Mouse (Mus musculus): ENCODE measurements around the gene 4933407L21Rik. TPM values are rescaled to one million over a fixed set of nuclear protein-coding genes. Genes with fewer than 3 reads are reported as not detected.
"Not testable (repeated sequence)": the region's sequence is repeated elsewhere in the genome, so short reads cannot be mapped to it uniquely, and the experiment has no call there.

4933407L21Rik gene
- polyA plus RNA-seq, 1 experiment from 2014 or later, result 0.25 TPM

GRCm38 (mm10) chr1:85969081-85969480 is 40.8 kb downstream of the 4933407L21Rik start:
- Histone ChIP-seq H3K4me3 (ENCODE audit: low read length) (no peak overlapping the region), H3K36me3 (ENCODE audit: control insufficient read depth, insufficient read depth, low read length) (no peaks in the 10 kb centered on the region), H3K9ac (ENCODE audit: low read length) (no peak overlapping the region), H3K4me1 (replicated peaks; ENCODE audit: control insufficient read depth, insufficient read depth, low read length) (no peaks in the 10 kb centered on the region), H3K9me3 (ENCODE audit: control insufficient read depth, low read length) (no peaks in the 10 kb centered on the region), H3K4me2 (ENCODE audit: low read depth, low read length) (no peak overlapping the region), H3K27me3 (ENCODE audit: control insufficient read depth, insufficient read depth, low read depth, low read length) (no peaks in the 10 kb centered on the region), H3K27ac (ENCODE audit: low read length) (no peak overlapping the region)
- WGBS, result 59% methylated on average over 1 of the region's 1 CpGs
- no peak for ATAC-seq (ENCODE audit: low read depth)

- 56% methylated on average over 1 of the region's 1 CpGs for WGBS
- Histone ChIP-seq H3K9ac (ENCODE audit: low read length) (no peak overlapping the region), H3K4me1 (replicated peaks; ENCODE audit: control insufficient read depth, insufficient read depth, low read length) (no peaks in the 10 kb centered on the region), H3K27ac (ENCODE audit: low read length) (no peak overlapping the region), H3K9me3 (ENCODE audit: control insufficient read depth, low read length) (no peaks in the 10 kb centered on the region), H3K27me3 (ENCODE audit: control insufficient read depth, insufficient read depth, low read depth, low read length) (no peaks in the 10 kb centered on the region), H3K4me3 (ENCODE audit: low read length) (no peak overlapping the region), H3K4me2 (ENCODE audit: low read depth, low read length) (no peak overlapping the region), H3K36me3 (ENCODE audit: control insufficient read depth, insufficient read depth, low read length) (no peaks in the 10 kb centered on the region)
- 0 out of 2 replicates have a peak, but pooled peaks have one; percentile 26 for ATAC-seq (ENCODE audit: low read depth)
Observed at GRCm38 (mm10) chr1:85969519-85969918, 41.2 kb downstream of the 4933407L21Rik start.

DNA sequence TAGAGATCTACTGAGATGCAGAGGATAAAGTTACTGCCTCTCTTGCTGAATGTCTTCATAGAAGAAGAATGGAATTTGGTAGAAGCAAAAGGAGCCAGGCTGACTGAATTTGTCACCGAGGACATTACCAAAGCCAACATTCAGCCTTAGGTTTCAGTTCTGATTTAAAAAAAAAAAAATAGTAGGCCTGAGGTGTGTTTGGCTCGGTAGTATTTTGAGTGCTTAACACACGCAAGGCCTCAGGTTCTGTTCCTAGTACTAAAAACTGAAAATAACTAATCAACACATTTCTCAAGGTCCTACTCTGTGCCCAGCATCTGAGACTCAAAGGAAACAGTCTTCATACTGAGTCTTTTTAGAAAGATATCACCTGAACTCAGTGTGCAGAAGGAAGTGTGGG is 42.8 kb downstream of the 4933407L21Rik start:
- Histone ChIP-seq H3K4me3 (ENCODE audit: low read length) (no peak overlapping the region), H3K4me1 (replicated peaks; ENCODE audit: control insufficient read depth, insufficient read depth, low read length) (no peaks in the 10 kb centered on the region), H3K27ac (ENCODE audit: low read length) (no peak overlapping the region), H3K4me2 (ENCODE audit: low read depth, low read length) (no peak overlapping the region), H3K36me3 (ENCODE audit: control insufficient read depth, insufficient read depth, low read length) (no peaks in the 10 kb centered on the region), H3K27me3 (ENCODE audit: control insufficient read depth, insufficient read depth, low read depth, low read length) (no peaks in the 10 kb centered on the region), H3K9ac (ENCODE audit: low read length) (no peak overlapping the region), H3K9me3 (ENCODE audit: control insufficient read depth, low read length) (no peaks in the 10 kb centered on the region)
- no peak for ATAC-seq (ENCODE audit: low read depth)
- WGBS, result 84% methylated on average over 3 of the region's 3 CpGs

DNA sequence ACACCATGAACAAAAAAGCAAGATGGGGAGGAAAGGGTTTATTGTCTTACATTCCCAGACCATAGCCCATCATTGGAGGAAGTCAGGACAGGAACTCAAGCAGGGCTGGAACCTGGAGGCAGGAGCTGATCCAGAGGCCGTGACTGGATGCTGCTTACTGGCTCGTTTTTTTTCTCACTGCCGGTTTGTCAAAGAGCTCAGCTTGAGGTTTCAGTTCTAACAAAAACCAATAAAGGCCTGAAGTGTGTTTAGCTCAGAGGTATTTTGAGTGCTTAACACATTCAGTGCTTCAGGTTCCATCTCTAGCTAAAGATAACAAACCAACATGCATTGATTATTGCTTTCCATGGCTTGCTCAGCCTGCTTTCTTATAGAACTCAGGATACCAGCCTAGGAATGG is 44.1 kb downstream of the 4933407L21Rik start:
- H3K9ac ChIP-seq (ENCODE audit: low read length), result no peak overlapping the region
- H3K4me2 ChIP-seq (ENCODE audit: low read depth, low read length), result no peak overlapping the region
- H3K27me3 ChIP-seq (ENCODE audit: control insufficient read depth, insufficient read depth, low read depth, low read length), result no peaks in the 10 kb centered on the region
- no peaks in the 10 kb centered on the region for H3K9me3 ChIP-seq (ENCODE audit: control insufficient read depth, low read length)
- H3K4me3 ChIP-seq (ENCODE audit: low read length), result no peak overlapping the region
- no peaks in the 10 kb centered on the region for H3K36me3 ChIP-seq (ENCODE audit: control insufficient read depth, insufficient read depth, low read length)
- H3K27ac ChIP-seq (ENCODE audit: low read length), result no peak overlapping the region
- no peaks in the 10 kb centered on the region for H3K4me1 ChIP-seq (replicated peaks; ENCODE audit: control insufficient read depth, insufficient read depth, low read length)
- 56% methylated on average over 3 of the region's 3 CpGs for WGBS
- ATAC-seq (ENCODE audit: low read depth), result no peak

GRCm38 (mm10) chr1:85973468-85973877 is 45.2 kb downstream of the 4933407L21Rik start:
- H3K9me3 ChIP-seq (ENCODE audit: control insufficient read depth, low read length), result no peaks in the 10 kb centered on the region
- H3K4me3 ChIP-seq (ENCODE audit: low read length), result no peak overlapping the region
- no peak overlapping the region for H3K9ac ChIP-seq (ENCODE audit: low read length)
- WGBS, result 72% methylated on average over 2 of the region's 2 CpGs
- H3K27ac ChIP-seq (ENCODE audit: low read length), result no peak overlapping the region
- no peaks in the 10 kb centered on the region for H3K4me1 ChIP-seq (replicated peaks; ENCODE audit: control insufficient read depth, insufficient read depth, low read length)
- H3K4me2 ChIP-seq (ENCODE audit: low read depth, low read length), result no peak overlapping the region
- no peaks in the 10 kb centered on the region for H3K27me3 ChIP-seq (ENCODE audit: control insufficient read depth, insufficient read depth, low read depth, low read length)
- ATAC-seq (ENCODE audit: low read depth), result no peak
- H3K36me3 ChIP-seq (ENCODE audit: control insufficient read depth, insufficient read depth, low read length), result no peaks in the 10 kb centered on the region

GRCm38 (mm10) chr1:85977709-85978108 is 49.4 kb downstream of the 4933407L21Rik start:
- Histone ChIP-seq H3K9ac (ENCODE audit: low read length) (no peak overlapping the region), H3K27me3 (ENCODE audit: control insufficient read depth, insufficient read depth, low read depth, low read length) (no peaks in the 10 kb centered on the region), H3K36me3 (ENCODE audit: control insufficient read depth, insufficient read depth, low read length) (no peaks in the 10 kb centered on the region), H3K9me3 (ENCODE audit: control insufficient read depth, low read length) (no peaks in the 10 kb centered on the region), H3K27ac (ENCODE audit: low read length) (no peak overlapping the region), H3K4me2 (ENCODE audit: low read depth, low read length) (no peak overlapping the region), H3K4me3 (ENCODE audit: low read length) (no peak overlapping the region), H3K4me1 (replicated peaks; ENCODE audit: control insufficient read depth, insufficient read depth, low read length) (no peaks in the 10 kb centered on the region)
- ATAC-seq (ENCODE audit: low read depth), result no peak
- 50% methylated on average over 3 of the region's 3 CpGs for WGBS

DNA sequence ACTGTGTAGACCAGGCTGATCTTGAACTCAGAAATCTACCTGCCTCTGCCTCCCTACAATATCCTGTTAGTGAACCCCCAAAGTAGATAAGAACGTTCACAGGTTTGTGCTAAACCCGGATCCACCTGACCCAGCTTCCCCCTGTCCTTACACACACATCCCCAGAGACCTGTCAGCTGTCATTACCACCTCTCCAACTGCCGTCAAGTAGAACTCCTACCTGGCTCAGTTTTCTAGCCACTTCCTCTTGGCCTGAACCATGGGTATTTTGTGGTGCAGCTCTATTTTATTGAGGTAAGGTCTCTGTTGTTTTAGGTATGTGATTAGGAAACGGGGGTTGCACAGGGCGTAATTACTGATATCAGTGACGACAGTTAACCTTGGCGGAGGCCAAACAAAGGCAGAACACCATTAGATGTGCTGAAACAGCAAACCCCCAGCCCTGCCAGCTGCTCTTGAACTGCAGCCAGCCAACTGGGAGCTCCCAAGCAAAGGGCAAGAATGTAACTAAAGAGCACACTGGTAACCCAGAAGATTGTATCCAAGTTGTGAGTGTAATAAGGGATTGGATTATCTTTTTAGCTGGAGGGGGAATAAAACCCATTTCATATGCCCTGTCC is 53.6 kb downstream of the 4933407L21Rik start:
- Histone ChIP-seq H3K9me3 (ENCODE audit: control insufficient read depth, low read length) (no peaks in the 10 kb centered on the region), H3K9ac (ENCODE audit: low read length) (no peak overlapping the region), H3K36me3 (ENCODE audit: control insufficient read depth, insufficient read depth, low read length) (no peaks in the 10 kb centered on the region), H3K4me3 (ENCODE audit: low read length) (no peak overlapping the region), H3K4me2 (ENCODE audit: low read depth, low read length) (no peak overlapping the region), H3K27ac (ENCODE audit: low read length) (no peak overlapping the region), H3K27me3 (ENCODE audit: control insufficient read depth, insufficient read depth, low read depth, low read length) (no peaks in the 10 kb centered on the region), H3K4me1 (replicated peaks; ENCODE audit: control insufficient read depth, insufficient read depth, low read length) (no peaks in the 10 kb centered on the region)
- 49% methylated on average over 7 of the region's 7 CpGs for WGBS
- ATAC-seq (ENCODE audit: low read depth), result no peak

DNA sequence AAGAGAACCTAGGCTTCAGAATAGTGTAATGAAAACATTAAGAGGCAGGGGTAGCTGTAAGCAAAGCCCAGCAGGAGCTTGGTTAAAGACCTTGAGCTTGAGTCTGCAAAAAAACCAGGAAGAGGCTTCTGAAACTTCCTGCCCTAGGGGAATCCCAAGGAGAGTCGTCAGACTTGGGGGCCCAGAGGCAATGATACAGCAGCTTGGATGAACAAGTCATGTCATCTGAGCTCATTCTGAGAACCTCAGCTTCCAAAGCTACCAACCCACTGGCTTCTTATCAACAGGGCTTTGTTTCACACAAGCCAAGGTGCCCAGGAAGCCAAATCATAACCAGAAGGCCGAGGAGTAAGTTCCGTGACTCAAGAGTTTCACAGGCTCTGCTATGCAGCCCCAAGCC is 57.5 kb downstream of the 4933407L21Rik start:
- Histone ChIP-seq H3K4me1 (replicated peaks; ENCODE audit: control insufficient read depth, insufficient read depth, low read length) (no peaks in the 10 kb centered on the region), H3K9ac (ENCODE audit: low read length) (no peak overlapping the region), H3K4me2 (ENCODE audit: low read depth, low read length) (no peak overlapping the region), H3K4me3 (ENCODE audit: low read length) (no peak overlapping the region), H3K27me3 (ENCODE audit: control insufficient read depth, insufficient read depth, low read depth, low read length) (no peaks in the 10 kb centered on the region), H3K9me3 (ENCODE audit: control insufficient read depth, low read length) (no peaks in the 10 kb centered on the region), H3K27ac (ENCODE audit: low read length) (no peak overlapping the region), H3K36me3 (ENCODE audit: control insufficient read depth, insufficient read depth, low read length) (no peaks in the 10 kb centered on the region)
- ATAC-seq (ENCODE audit: low read depth), result no peak
- 64% methylated on average over 3 of the region's 3 CpGs for WGBS

GRCm38 (mm10) chr1:85988351-85988750 is 60.1 kb downstream of the 4933407L21Rik start:
- no peaks in the 10 kb centered on the region for H3K9me3 ChIP-seq (ENCODE audit: control insufficient read depth, low read length)
- no peak for ATAC-seq (ENCODE audit: low read depth)
- no peak overlapping the region for H3K4me3 ChIP-seq (ENCODE audit: low read length)
- no peak overlapping the region for H3K4me2 ChIP-seq (ENCODE audit: low read depth, low read length)
- H3K27me3 ChIP-seq (ENCODE audit: control insufficient read depth, insufficient read depth, low read depth, low read length), result no peaks in the 10 kb centered on the region
- 62% methylated on average over 4 of the region's 4 CpGs for WGBS
- H3K4me1 ChIP-seq (replicated peaks; ENCODE audit: control insufficient read depth, insufficient read depth, low read length), result no peaks in the 10 kb centered on the region
- H3K9ac ChIP-seq (ENCODE audit: low read length), result no peak overlapping the region
- no peak overlapping the region for H3K27ac ChIP-seq (ENCODE audit: low read length)
- no peaks in the 10 kb centered on the region for H3K36me3 ChIP-seq (ENCODE audit: control insufficient read depth, insufficient read depth, low read length)

DNA sequence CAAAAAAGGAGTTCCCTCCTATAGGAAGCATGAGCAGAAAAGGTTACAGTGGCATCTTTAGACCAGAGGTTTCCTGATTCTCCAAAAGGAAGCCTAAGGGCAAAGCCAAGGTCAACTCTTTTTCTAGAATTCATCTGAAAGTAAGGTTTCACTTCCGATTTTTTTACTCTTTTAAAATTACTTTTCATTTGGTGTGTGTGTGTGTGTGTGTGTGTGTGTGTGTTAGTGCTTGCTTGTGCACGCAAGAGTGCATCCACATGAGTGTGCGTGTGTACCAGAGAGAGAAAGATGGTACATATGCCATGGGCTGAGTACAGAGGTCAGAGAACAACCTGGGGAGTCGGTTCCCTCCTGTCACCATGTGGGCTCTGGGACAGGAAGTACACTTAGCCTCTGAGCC is 60.6 kb downstream of the 4933407L21Rik start:
- H3K27ac ChIP-seq (ENCODE audit: low read length); H3K4me2 ChIP-seq (ENCODE audit: low read depth, low read length); H3K4me1 ChIP-seq (replicated peaks; ENCODE audit: control insufficient read depth, insufficient read depth, low read length); H3K27me3 ChIP-seq (ENCODE audit: control insufficient read depth, insufficient read depth, low read depth, low read length); H3K4me3 ChIP-seq (ENCODE audit: low read length); H3K36me3 ChIP-seq (ENCODE audit: control insufficient read depth, insufficient read depth, low read length); ATAC-seq (ENCODE audit: low read depth); H3K9me3 ChIP-seq (ENCODE audit: control insufficient read depth, low read length); H3K9ac ChIP-seq (ENCODE audit: low read length): not testable (repeated sequence)
- 82% methylated on average over 4 of the region's 4 CpGs for WGBS

Data from lung, embryonic 16.5 days (tissue).